23 mouse cellular contexts compared by ENCODE assay signal in genomic region chr5:43341475-43341874, GRCm38 (mm10).
"Had no signal": no experiment of that assay in that cellular context is flagged by ENCODE, and none has a peak within 500 bp of the region (broad histone marks: within the 10 kb centered on the region; RNA-seq: fewer than 3 reads in every experiment).

No protein-coding gene starts in this region.

- H3K9me3 ChIP-seq: heart, embryonic 13.5 days; heart, embryonic 15.5 days; hindbrain, embryonic 13.5 days; hindbrain, embryonic 15.5 days; intestine, embryonic 15.5 days; kidney, embryonic 15.5 days; limb, embryonic 13.5 days; limb, embryonic 15.5 days; liver, embryonic 12.5 days had no signal

- H3K27me3 ChIP-seq: heart, embryonic 13.5 days; heart, embryonic 15.5 days; hindbrain, embryonic 13.5 days; hindbrain, embryonic 15.5 days; intestine, embryonic 15.5 days; kidney, embryonic 15.5 days; limb, embryonic 13.5 days; limb, embryonic 15.5 days; liver, embryonic 12.5 days had no signal

- H3K4me1 ChIP-seq: hindbrain, embryonic 15.5 days; intestine, embryonic 15.5 days; kidney, embryonic 15.5 days; limb, embryonic 13.5 days; limb, embryonic 15.5 days; liver, embryonic 12.5 days had no signal

- H3K4me3 ChIP-seq: heart, adult 2 months; heart, embryonic 13.5 days; heart, embryonic 15.5 days; hindbrain, embryonic 13.5 days; hindbrain, embryonic 15.5 days; intestine, embryonic 15.5 days; kidney, embryonic 15.5 days; limb, embryonic 13.5 days; limb, embryonic 15.5 days; liver, embryonic 12.5 days had no signal

- H3K36me3 ChIP-seq: heart, embryonic 13.5 days; heart, embryonic 15.5 days; hindbrain, embryonic 13.5 days; hindbrain, embryonic 15.5 days; intestine, embryonic 15.5 days; kidney, embryonic 15.5 days; limb, embryonic 13.5 days; limb, embryonic 15.5 days; liver, embryonic 12.5 days had no signal

- H3K4me2 ChIP-seq: heart, embryonic 11.5 days; heart, embryonic 13.5 days; heart, embryonic 15.5 days; hindbrain, embryonic 13.5 days; hindbrain, embryonic 15.5 days; intestine, embryonic 15.5 days; kidney, embryonic 15.5 days; limb, embryonic 13.5 days; limb, embryonic 15.5 days; liver, embryonic 12.5 days had no signal

- DNase-seq: gastrocnemius, postnatal 14 days; gastrocnemius, postnatal 36 days; heart, adult 11 months; heart, adult 2 months; heart, postnatal 14 days; heart, postnatal 36 days; kidney, adult 11 months; layer of hippocampus, adult 9-11 months; layer of hippocampus, postnatal 36 days; left cerebral cortex, postnatal 4 days had no signal

- H3K9ac ChIP-seq: heart, embryonic 13.5 days; heart, embryonic 15.5 days; hindbrain, embryonic 13.5 days; hindbrain, embryonic 15.5 days; intestine, embryonic 15.5 days; kidney, embryonic 15.5 days; limb, embryonic 13.5 days; limb, embryonic 15.5 days; liver, embryonic 12.5 days; liver, embryonic 14.5 days had no signal

- ATAC-seq: hindbrain, postnatal 0 days; intestine, embryonic 15.5 days; liver, embryonic 12.5 days had no signal

- H3K27ac ChIP-seq: heart, adult 2 months; heart, embryonic 13.5 days; heart, embryonic 15.5 days; hindbrain, embryonic 13.5 days; hindbrain, embryonic 15.5 days; hindbrain, postnatal 0 days; intestine, embryonic 15.5 days; kidney, embryonic 15.5 days; kidney, postnatal 0 days; limb, embryonic 13.5 days; limb, embryonic 15.5 days; liver, embryonic 12.5 days; liver, embryonic 14.5 days had no signal
